Mouse (Mus musculus) kidney, postnatal 36 days (tissue): ENCODE data around the gene 4930412O13Rik.

Experiments
- DNase-seq, 2 experiments: peaks; one replicate each; pipeline ENCODE4 v3.0.0; 2021 to 2022; ENCODE audit warnings: mixed read lengths in 2 of 2

Gene 4930412O13Rik

GRCm38 (mm10) chr2:9903854-9904560 is 23.0 kb downstream of the 4930412O13Rik start:
- no peak for DNase-seq

- no peak for DNase-seq
Measured at GRCm38 (mm10) chr2:9905995-9906394, 24.9 kb downstream of the 4930412O13Rik start.

- DNase-seq, result no peak
Measured at GRCm38 (mm10) chr2:9917602-9918001, 36.5 kb downstream of the 4930412O13Rik start.

- peak; percentile 76 to 79 for DNase-seq
Measured at GRCm38 (mm10) chr2:9918691-9919471, 37.8 kb downstream of the 4930412O13Rik start.

- no peak for DNase-seq
Measured at GRCm38 (mm10) chr2:9926194-9926904, 45.3 kb downstream of the 4930412O13Rik start.

GRCm38 (mm10) chr2:9926905-9927283 is 45.8 kb downstream of the 4930412O13Rik start:
- no peak for DNase-seq
